Mouse (Mus musculus) small intestine, adult 10 weeks (tissue): ENCODE measurements around the gene Mustn1. TPM values are rescaled to one million over a fixed set of nuclear protein-coding genes. Genes with fewer than 3 reads are reported as not detected.

ENCODE experiments used
- polyA plus RNA-seq: library from polyadenylated mRNA; stranded (reverse); fragments of 350-450 nt; fragmentation: Illumina TruSeq; extraction: RNeasy Lipid Tissue Mini Kit (QIAGEN cat#74804); gene quantifications from one replicate; pipeline ENCODE4 v1.2.3, GENCODE M21; 2014; ENCODE audit warnings: low replicate concordance

The Mustn1 gene
- polyA plus RNA-seq, result 1.3 TPM

DNA sequence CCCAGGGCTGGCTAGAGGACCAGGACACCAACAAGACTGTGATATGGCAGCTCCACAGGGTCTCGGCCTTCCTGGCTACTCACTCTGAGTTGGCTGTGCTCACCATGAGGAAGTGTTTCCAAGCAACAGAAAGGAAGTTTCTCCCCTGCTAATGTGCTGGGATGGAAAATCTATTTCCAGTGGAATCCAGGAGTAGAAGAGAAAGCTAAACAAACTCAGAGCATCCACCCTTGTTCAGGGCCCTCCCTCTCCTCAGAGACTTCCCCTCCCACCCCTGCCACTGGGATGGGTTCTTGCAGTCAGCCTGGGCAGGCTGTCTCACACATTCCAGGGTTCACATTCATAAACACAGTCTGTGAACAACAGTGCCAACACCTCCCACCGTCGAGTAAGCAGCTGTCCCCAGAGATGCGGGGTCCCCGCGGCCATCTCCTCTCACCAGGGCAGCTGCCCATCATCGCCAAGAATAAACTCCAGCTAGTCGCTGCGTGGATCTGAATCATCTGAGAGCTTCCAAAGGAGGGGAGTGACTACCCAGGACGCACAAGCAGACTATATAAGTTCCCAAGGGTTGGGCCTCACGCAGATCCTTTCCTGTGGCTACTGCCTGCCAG is at the start of gene Mustn1:
TSS of gene Mustn1 (plus strand) at position 243 of the 614 bp plus-strand sequence.

DNA sequence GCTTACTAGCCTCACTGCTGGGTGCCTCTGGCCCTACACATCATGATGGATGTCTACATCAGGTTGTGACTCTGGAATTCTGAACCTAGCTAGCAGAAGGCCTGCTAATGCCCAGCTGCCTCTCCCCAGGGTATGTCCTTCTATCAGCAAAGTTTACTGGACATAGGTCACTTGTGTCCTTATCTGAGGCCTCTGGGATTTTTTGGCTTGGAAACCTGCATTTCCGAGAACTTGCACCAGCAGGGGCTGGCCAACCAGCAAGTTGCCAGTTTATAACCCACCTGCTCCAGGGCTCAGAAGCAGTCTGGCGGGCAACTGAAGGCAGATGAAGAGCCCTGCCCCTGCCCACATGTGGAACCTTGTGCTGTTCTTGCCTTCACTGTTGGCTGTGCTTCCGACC is 7.2 kb downstream of the Mustn1 start, which contains the start of gene Itih4:
TSS of gene Itih4 (plus strand) at position 273 of the 400 bp plus-strand sequence.

DNA sequence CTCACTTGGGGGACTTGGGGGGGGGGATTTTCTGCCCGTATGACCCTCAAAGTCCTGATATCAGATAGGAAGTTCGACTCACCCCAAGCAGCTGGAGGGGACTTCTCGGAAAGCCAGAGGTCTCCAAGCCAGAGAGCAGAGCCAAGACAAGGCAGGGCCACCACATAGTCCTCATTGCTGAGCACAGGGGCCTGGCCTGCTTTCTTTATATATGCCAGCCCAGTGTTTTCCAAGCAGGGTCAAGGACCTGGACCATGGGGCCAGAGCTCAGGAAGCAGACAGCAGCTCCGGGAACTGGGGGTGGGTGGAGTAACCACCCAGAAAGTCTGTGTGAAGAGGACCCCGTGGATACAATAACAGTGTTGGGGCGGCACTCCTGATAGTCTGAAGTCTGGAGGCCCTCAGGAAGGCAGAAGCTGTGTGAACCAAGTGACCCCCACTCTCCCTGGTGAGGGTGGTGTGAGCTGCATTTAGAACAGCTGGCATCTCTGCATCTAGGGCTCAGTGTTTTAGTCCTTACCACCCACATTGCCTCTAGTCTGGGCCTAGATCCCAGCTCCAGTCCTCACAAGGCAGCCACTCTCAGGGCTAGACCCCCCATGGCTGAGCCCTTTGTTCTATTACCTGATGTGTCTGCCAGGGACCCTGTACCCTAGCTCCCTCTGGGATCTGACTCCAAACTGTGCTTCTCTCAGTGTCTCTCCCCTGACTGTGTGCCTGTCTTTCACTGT is 44.5 kb downstream of the Mustn1 start, which contains the start of gene Itih3:
TSS of gene Itih3 (minus strand) at position 386 of the 731 bp plus-strand sequence.

Other genes starting within 250 kb of the Mustn1 start
- gene Rft1, start 224.8 kb upstream of the Mustn1 start, polyA plus RNA-seq, result 6.7 TPM
- gene Sfmbt1, start 164.4 kb upstream of the Mustn1 start, polyA plus RNA-seq, result 7.6 TPM
- gene Tmem110, start 53.6 kb upstream of the Mustn1 start, polyA plus RNA-seq, result 2.2 TPM
- gene Itih4, start 7.3 kb downstream of the Mustn1 start, polyA plus RNA-seq, result not detected
- 0.45 TPM for gene Itih3, start 44.6 kb downstream of the Mustn1 start, polyA plus RNA-seq
- gene Itih1, start 64.1 kb downstream of the Mustn1 start, polyA plus RNA-seq, result not detected
- 9.8 TPM for gene Nek4, start 72.2 kb downstream of the Mustn1 start, polyA plus RNA-seq
- gene Glt8d1, start 122.2 kb downstream of the Mustn1 start, polyA plus RNA-seq, result 53.7 TPM
- 306 TPM for gene Spcs1, start 122.5 kb downstream of the Mustn1 start, polyA plus RNA-seq
- 44.3 TPM for gene Pbrm1, start 139.9 kb downstream of the Mustn1 start, polyA plus RNA-seq
- 103 TPM for gene Gnl3, start 140.0 kb downstream of the Mustn1 start, polyA plus RNA-seq
- 5.6 TPM for gene Smim4, start 249.8 kb downstream of the Mustn1 start, polyA plus RNA-seq